Mouse (Mus musculus) natural killer cell, adult 2 months (primary cell): ENCODE measurements around the gene Ankrd1.

Experiments used
- DNase-seq, 2 experiments: peaks; one replicate each; pipeline ENCODE4 v3.0.0; 2022; ENCODE audit warnings: low spot score in 2 of 2

Ankrd1 gene

DNA sequence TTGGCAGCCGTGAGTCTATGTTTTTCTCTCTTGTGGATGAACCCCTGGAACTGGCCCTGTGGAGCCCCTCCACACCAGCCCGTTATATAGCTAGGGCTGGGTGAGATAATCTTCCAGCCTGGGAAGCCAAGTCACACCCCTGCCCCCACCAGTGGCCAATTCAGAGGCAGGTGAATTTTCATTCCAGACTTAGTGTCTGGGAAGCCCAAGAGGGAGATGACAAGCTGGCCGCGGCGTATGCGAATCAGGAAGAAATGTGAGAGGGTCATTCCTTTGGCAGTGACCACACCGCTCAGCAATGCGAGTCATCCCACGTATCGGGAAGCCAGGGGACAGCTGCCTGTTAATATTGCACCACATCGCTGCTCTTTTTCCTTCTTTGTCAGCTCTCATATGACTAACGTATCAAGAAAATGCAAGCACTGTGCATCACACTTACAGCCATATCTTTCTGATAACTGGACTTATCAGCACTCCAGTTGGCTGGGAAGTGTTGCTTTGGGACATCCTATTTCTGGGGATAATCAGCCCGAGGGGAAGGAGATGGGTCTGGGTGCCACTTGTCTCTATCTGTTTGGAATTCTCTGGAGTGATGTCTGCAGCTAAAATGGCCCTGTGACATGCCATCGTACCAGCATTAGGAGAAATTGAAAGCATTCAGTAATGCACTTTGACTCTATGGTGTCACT, at the start of gene Ankrd1:
Ankrd1 (minus strand) TSS at position 317 of the 689 bp plus-strand sequence.
- no peak for DNase-seq

DNA sequence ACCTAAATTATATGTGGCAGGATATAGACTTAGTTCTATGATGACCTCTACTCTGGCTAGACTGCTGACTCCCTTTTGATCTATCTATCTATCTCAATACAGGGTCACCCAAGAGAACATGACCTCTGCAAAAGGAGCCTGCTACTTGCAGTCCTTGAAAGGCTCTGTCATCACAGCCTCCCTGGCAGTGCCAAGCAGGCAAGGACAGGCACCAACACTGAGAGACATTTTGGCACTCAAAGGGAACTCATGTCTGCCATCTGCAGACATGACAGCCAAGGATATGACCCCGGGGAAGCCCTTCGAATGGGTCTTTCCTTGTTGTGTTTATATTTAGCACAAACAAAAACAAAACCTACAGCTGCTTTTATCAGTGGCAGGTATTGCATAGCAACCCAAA, 49.2 kb upstream of the Ankrd1 start:
- no peak for DNase-seq

DNA sequence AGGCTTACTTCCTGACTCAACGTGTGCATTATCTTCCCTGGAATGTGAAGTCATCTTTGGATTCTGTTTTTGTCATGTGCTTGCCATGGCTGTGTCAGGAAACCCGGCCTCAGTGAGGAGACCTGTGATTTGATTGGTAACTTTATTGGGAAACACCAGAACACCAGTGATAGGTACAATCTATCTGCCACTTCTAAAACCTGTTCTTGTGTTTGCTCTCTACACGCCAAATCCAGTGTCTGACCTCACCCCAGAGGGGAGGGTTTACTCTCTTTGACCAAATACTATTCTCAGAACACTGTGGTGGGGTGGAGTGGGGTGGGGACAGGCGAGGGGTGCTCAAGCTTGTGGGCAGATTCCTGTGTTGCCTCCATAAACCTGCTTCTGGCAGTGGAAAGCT, 48.2 kb upstream of the Ankrd1 start:
- no peak for DNase-seq

DNA sequence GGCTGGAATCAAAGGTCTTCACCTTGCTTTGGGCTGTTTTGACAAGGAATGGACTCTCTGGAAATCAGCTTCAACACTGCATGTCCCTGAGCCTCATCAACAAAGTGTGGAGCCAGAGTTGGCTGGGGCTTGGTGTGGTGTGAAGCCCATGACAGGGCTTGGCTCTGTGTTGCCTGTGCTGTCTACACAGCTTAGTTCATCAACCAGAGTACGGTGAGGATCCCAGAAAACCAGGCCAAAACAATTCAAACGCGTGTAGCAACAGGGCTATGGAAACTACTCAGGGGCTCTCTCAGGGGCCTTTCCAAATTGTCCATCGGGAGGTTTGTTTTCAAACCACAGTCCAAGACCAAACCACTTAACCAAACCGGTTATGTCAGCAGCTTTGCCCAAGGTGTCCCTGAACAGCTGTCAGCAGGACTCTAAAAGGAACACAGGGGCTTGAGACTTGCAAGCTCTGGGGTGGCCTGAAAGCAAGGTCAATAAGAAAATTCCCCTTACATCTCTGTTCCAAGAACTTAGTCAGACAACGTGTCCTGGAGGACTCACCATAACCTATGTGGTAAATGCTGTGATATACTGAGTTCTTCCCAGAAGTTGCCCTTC, 47.5 kb upstream of the Ankrd1 start:
- no peak for DNase-seq

GRCm38 (mm10) chr19:36166401-36167160, 46.7 kb upstream of the Ankrd1 start:
- no peak for DNase-seq

DNA sequence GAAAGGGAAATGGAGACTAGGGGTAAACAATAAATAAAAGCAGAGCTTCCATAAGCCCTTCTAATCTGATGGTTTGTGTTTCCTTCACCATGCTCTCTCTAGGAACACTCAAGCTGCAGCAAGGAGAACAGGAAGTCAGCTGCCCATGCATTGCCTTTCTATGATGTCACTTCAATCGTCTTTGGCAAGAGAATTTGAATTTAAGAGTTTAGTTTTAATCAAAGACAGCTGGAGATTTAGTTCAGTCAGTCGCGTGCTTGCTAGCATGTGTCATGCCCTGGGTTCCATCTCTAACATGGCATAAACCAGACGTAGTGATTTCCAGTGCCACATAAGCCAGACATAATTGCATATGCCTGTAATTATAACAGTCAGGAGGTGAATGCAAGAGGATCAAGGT, 45.5 kb upstream of the Ankrd1 start:
- DNase-seq, result no peak

GRCm38 (mm10) chr19:36150241-36151007, 30.5 kb upstream of the Ankrd1 start:
- DNase-seq, result no peak

DNA sequence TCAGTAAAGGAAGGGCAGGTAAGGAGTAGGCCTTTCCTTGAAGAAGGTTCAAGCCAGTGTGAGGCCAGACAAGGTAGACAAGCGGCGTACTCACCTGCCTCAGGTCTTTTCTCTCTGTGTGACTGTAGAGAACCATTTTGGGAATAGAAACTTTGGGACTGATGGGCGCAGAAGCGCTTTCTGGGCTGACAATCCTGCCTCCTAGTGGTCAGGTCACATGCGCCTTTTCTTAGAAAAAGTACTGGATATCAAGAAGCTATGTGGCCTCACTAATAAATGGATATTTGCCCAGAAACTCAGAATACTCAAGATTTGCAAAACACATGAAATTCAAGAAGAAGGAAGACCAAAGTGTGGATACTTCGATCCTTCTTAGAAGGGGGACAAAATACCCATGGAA, 28.7 kb upstream of the Ankrd1 start:
- DNase-seq, result no peak

GRCm38 (mm10) chr19:36143571-36143970, 23.7 kb upstream of the Ankrd1 start:
- DNase-seq, result no peak

- DNase-seq, result no peak
Measured at GRCm38 (mm10) chr19:36133731-36134130, 13.8 kb upstream of the Ankrd1 start.

- no peak for DNase-seq
Measured at GRCm38 (mm10) chr19:36133064-36133463, 13.2 kb upstream of the Ankrd1 start.

- no peak for DNase-seq
Measured at GRCm38 (mm10) chr19:36131990-36132389, 12.1 kb upstream of the Ankrd1 start.

DNA sequence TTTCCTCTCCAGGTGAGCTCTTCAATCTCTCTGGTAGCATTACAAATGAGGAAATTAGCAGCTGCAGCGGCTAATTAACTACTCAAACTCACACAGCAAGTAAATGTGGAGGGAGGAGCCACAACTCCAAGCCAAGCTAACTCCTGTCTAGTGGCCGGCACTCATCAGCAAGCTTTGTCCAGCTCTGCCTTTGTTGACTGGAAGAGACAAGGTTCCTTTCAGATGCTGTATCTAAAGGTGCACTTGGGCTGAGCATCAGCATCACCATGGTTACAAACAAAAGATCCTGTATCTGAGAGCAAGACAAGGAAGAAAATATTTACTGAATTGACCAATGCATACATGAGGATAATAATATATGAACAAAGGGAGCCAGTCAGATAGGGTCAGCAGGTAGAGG, 10.3 kb upstream of the Ankrd1 start:
- no peak for DNase-seq

- DNase-seq, result no peak
Measured at GRCm38 (mm10) chr19:36129643-36130042, 9.7 kb upstream of the Ankrd1 start.

DNA sequence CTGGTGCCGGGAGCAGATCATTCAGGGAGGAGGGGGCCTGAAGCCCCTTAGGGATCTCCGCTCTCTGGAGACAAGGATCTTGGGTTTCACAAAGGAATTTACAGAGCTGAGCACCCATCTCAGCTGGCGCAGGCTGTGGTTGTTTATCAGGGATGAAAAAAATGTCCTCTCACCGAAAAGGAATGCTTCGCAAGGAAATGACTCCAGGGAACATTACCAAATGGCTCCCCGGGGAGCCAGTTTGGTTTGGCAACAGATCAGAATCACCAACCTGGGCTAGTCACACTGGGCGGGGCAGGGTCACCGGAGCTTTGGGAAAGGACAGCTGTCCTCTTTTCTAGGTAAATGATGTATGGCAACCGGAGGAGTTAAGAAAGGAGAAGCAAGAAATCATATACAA, 9.3 kb upstream of the Ankrd1 start:
- DNase-seq, result no peak

- no peak for DNase-seq
Measured at GRCm38 (mm10) chr19:36128440-36128839, 8.5 kb upstream of the Ankrd1 start.

GRCm38 (mm10) chr19:36124203-36124602, 4.3 kb upstream of the Ankrd1 start:
- DNase-seq, result no peak

GRCm38 (mm10) chr19:36119219-36119618, 680 bp downstream of the Ankrd1 start:
- DNase-seq, result no peak

DNA sequence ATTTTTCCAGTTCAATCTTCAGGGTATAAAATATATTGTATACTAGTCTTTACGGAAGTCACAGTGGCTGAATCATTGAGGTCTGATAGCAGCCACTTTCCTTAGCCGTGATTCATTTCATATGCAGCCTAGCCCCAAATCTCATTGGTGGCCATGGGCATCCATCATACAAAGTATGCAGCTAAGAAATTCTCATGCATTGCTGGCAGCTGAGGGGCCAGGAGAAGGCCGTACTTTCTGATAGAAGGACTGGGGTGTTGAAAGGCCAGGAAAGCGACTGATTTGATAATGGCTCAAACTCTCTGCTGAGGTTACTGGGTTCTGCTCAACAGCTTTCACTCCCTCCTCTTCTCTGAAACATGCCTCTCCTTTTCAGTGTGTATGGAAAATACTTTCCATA, 3.7 kb downstream of the Ankrd1 start:
- no peak for DNase-seq

- no peak for DNase-seq
Measured at GRCm38 (mm10) chr19:36112007-36112406, 7.9 kb downstream of the Ankrd1 start.

DNA sequence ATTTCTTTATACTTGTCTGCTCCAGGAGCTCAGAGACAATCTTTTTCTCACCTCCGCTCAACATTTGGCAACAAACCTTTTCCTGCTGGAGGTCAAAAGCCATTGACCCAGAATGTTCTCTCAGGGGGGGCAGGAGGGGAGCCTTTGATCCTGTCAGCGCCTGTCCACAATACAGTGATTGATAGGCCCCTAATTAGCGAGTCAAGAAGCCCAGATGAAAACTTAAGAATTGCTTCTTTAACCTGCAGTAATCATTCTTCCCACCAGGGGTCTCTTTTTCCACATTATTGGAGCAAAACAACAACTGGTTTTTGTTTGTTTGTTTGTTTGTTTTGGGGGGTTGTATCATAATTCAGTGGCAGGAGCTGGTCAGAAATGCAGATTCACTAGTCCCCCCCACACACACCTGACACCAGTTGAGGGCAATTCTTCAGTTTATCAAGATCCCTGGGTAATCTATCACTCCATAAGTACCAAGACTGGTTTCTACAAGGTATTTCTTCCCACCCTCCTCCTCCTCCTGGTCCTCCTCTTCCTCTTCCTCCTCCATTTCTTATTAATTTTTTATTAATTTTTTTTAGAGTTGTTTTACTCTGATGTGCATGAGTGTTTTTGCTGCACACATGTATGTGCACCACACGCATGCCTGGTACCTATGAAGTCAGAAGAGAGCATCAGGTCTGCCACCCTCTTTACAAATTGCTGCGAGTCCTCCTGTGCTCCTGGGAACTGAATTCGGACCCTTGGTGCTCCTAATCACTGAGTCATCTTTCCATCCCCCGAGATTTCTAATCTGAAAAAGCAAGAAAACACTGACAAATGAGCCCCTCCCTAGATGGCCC, 8.6 kb downstream of the Ankrd1 start:
- no peak for DNase-seq
